Mouse (Mus musculus) adrenal gland, postnatal 10 days (tissue): ENCODE results near the gene Gm20683. TPM values are rescaled to one million over a fixed set of nuclear protein-coding genes. Genes with fewer than 3 reads are reported as not detected.
A peak's percentile ranks its signal among the peaks of the same experiment; 100 is the strongest.

ENCODE experiments used
- DNase-seq: peaks from one replicate; pipeline ENCODE4 v3.0.0; 2021; ENCODE audit warnings: mixed read lengths
- microRNA-seq: library from miRNA; unstranded; fragments of <30 nt; microRNA quantifications from one replicate; pipeline ENCODE4 v1.2.0, GENCODE M21; 2021
- total RNA-seq, 2 experiments: library from RNA; stranded (reverse); gene quantifications; 2 replicates each; pipeline ENCODE4 v1.2.3; 2021

Gm20683 gene
- total RNA-seq, 2 experiments from 2014 or later, result 7.0 to 12.3 TPM

DNA sequence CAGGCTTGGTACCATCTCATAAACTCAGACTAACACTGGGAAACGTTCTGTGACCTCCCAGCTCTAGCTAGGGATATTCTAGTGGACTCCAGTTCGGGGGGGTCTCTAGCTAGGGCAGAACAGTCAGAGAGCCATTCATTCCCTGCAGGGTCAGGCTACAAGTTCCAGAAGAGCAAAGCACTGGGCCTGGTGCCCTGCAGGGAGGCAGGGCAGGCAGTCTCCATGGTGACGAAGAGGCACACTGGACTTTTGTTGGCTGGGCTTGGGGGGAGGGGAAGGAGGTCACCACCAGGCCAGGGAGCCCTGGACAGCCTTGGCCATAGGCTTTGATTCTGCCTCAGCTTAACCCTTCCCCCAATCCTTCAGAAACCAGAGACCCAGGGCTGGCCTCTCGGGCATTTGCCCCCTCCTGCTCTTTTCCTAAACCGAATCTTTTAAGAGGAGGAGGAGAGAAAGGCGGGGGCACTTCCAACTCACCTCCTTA, 45.9 kb downstream of the Gm20683 start, which contains the start of gene AC134908.4:
TSS of gene AC134908.4 (minus strand) at position 51 of the 484 bp plus-strand sequence.
- DNase-seq, result no peak

DNA sequence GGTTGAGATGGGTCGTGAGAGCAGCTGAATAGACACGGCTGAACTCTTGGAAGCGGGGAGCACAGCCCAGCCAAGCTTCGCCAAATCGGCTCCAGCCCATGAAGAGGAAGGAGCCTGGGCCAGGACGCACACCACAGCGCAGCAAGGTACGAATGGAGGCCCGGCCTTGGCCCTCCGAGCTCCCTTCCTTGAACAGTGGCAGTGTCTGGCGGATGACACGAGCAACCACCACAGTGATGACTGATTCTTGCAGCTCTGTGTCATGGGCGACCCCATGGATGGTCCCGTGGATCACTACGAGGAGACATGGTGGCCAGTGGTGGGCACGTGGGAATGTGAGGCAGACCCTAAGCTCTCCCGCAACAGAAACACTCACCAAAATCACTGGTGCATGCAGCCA, 46.6 kb downstream of the Gm20683 start:
- no peak for DNase-seq

DNA sequence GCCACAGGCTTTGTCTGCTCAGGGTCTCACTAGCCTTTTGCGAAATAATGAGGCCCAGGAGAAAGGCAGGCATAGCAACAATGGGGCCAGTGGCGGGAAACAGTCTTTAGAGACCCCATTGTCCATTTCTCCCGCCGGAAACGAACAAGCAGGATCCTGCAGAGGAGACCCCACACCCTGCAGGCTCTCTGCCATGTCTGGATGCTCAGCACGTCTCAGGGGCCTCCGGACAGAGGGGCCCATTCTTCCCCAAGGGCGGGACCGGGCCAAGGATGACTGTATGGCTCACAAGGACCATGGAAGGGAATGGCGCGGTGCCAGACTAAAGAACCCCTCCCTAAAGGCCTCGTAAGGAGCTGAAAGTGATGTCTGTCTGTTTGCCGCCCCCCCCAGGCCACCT, 47.4 kb downstream of the Gm20683 start:
- DNase-seq, result no peak

DNA sequence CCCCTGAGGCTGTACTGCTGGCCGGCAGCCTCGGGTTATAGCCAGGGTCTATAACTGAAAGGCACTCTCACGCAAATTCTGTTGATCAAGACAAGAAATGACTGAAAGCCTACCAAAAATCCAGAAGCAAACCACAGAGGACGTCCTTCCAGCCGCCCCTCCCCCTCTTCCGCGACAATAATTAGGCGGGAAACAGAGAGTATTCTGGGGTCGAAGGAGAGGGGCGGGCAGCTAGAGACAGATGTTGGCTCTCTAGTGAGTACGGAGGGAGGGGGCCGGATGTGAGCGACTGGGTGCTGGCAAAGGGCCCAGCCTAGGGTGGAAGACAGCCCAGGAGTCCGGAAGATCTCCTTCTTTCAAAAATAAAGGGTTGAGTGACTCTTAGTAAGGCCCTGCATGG, 48.9 kb downstream of the Gm20683 start, which contains the start of gene Fam173a:
TSS of gene Fam173a (minus strand) at position 287 of the 400 bp plus-strand sequence.
- peak; percentile 88 for DNase-seq

DNA sequence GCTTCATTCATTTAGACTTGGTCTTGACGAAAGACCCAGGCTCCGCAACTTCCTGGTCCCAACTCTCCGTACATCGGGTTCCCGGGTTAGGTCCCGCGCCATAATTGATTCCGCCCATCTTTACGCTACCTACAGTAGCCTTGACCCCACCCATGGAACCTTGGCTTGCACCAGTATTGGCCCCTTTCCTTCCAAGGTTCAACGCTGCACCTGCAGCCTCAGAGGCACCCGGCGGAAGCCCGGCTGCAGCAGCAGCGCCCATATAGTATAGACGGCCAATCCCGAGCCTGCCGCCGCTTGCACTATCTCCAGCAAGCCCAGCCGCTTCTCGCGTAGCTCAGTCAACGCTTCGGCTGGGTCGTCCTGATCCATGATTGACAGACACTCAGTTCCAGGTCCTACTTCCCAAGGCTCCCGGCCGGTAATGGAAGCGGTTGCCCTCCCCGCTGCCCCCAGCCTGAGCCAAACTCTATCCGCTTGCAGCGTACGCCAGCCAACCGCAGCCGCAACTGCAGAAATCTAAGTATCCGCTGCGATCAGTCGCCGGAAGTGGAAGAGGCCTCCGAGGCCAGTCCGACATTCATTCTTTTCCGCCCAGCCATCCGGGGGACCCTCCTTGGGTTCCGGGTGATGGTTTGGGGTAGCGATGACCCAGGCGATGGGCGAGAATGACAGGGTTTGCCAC, 49.6 kb downstream of the Gm20683 start:
- DNase-seq, result peak; percentile 92

DNA sequence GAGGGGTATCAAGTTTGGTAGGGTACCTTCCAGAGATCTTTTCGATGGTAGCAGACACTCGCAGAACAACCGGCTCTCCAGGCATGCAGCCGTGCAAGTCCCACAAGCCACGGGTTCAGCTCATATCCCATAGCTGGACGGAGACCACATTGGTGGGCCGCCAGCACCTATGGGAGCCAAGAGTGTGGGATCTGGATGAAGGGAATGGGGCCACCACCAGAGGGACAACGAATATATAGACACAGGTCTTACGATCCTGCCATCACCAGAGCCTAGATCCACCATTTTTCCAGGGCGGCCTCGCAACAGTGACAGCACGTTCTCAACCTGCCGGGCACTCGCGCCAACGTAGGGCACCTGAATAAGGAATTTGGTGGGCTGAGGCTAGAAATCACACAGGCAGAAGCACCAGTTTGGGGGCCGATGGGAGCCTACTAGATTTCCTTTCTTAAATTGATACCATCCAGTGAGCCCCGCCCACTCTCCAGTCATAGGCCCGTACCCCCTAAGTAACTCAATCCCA, 50.2 kb downstream of the Gm20683 start:
- no peak for DNase-seq

DNA sequence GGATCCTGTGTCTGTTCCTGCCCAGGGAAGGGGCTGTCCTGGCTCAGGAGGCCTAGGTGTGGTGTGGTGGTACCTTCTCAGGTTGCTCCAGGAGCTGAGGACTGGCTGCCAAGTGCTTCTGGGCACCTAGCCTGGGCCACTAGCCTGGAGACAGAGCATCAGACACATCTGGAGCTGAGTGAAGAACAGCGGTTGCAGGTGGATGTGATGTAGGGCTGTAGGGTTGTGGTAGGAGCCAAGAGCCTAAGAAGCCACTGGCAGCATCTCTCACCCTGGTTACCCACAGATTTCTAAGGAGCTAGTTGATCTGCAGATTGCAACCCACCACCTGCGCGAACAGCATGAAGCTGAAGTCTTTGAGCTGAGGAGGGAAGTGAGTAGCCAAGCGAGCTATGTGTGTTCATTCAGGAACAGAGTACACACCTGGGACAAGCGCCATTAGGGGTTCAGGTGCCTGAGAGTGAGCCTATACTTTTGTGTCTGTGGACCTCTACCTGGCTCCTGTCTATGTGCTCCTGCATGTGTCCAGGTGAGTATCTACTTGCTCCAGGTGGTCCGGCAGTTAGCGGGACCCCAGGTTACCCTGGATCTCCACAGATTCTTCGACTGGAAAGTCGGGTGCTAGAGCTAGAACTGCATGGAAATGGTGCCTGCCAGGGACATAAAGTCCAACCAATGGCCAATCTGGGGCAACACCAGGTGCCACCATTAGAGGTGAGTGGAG, 54.6 kb downstream of the Gm20683 start:
- DNase-seq, result no peak

DNA sequence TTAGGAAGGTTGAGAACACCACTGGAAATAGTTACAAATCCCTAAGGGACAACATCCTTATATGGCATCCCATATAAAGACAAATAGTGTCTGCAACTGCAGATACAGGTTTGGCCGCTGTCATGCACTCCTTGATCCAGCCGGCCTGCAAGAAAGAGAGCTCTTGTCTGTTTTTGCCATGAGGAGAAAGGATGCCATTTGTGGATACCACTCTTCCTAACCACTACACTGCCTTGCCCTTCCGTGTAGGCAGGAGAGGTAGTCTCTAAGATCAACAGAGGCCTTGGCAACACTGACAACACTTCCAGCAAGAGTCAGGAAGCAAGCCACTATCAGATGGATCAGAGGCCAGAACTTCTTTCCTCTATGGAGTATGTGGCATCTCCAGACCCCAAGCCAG, 55.3 kb downstream of the Gm20683 start, which contains the start of gene Ccdc78:
TSS of gene Ccdc78 (plus strand) at position 301 of the 400 bp plus-strand sequence.
- no peak for DNase-seq

DNA sequence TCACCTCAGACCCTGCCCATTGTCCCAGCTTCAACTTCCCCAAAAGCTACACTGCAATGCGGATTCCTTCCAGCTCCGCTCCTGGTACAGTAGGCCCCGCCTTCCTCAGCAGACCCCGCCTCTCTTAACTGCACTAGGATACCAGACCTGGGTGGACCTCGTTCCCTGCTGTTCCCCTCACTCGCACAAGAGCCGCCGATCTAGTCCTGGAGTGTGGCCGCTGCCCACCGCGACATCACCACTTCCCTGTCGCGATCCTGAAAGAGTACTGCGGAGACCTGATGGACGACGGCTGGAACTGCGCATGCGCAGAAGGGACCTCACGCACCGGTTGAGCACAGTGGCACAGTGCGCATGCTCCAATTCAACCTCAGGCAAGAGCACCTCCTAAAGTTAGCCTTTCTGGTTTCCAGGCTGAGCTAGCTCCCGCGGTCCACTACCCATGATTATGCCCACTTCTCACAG, 56.2 kb downstream of the Gm20683 start, which contains the start of gene Haghl:
TSS of gene Haghl (minus strand) at position 393 of the 465 bp plus-strand sequence.
- DNase-seq, result peak; percentile 95

Small RNAs within 50 kb of the gene (microRNA-seq; reads per million reads assigned to microRNA genes)
- gene Mir3082, result 4.6 reads per million, percentile 3 among the genes with 10 or more reads in this experiment

Other genes with a start within 250 kb of the Gm20683 start
- gene Gng13, start 124.6 kb downstream of the Gm20683 start, total RNA-seq, result under 1 TPM in 1 of 2 experiments, not detected in 1; 0.70 TPM
- gene Chtf18, start 114.3 kb downstream of the Gm20683 start, total RNA-seq, result 10 to 100 TPM in 1 of 2 experiments, 1 to 10 TPM in 1; 7.9 to 11.2 TPM
- gene Rpusd1, start 114.1 kb downstream of the Gm20683 start, total RNA-seq, result 10 to 100 TPM in 1 of 2 experiments, 1 to 10 TPM in 1; 9.5 to 11.0 TPM
- not detected for gene Mslnl, start 105.7 kb downstream of the Gm20683 start, total RNA-seq
- 10 to 100 TPM; 13.6 to 19.0 TPM for gene Msln, start 87.4 kb downstream of the Gm20683 start, total RNA-seq
- gene Narfl, start 68.0 kb downstream of the Gm20683 start, total RNA-seq, result 10 to 100 TPM; 31.9 to 39.7 TPM
- gene Haghl, start 56.1 kb downstream of the Gm20683 start, total RNA-seq, result 10 to 100 TPM; 22.5 to 35.3 TPM
- gene Ccdc78, start 55.2 kb downstream of the Gm20683 start, total RNA-seq, result not detected
- 10 to 100 TPM; 63.1 to 76.4 TPM for gene Fam173a, start 48.9 kb downstream of the Gm20683 start, total RNA-seq
- under 1 TPM in 1 of 2 experiments, not detected in 1; 0.48 TPM for gene AC134908.4, start 46.1 kb downstream of the Gm20683 start, total RNA-seq
- gene Metrn, start 44.6 kb downstream of the Gm20683 start, total RNA-seq, result 10 to 100 TPM; 28.0 to 45.1 TPM
- 10 to 100 TPM; 11.6 to 14.5 TPM for gene Fbxl16, start 32.7 kb downstream of the Gm20683 start, total RNA-seq
- gene Wdr24, start 18.1 kb downstream of the Gm20683 start, total RNA-seq, result 10 to 100 TPM; 17.6 to 23.1 TPM
- 10 to 100 TPM; 54.9 to 62.3 TPM for gene Jmjd8, start 12.9 kb downstream of the Gm20683 start, total RNA-seq
- 100 to 1,000 TPM; 138 to 157 TPM for gene Stub1, start 8.4 kb downstream of the Gm20683 start, total RNA-seq
- 10 to 100 TPM; 11.9 to 14.6 TPM for gene Rhbdl1, start 4.5 kb downstream of the Gm20683 start, total RNA-seq
- 10 to 100 TPM; 71.6 to 98.5 TPM for gene Rhot2, start 3.1 kb upstream of the Gm20683 start, total RNA-seq
- gene Wdr90, start 19.7 kb upstream of the Gm20683 start, total RNA-seq, result 10 to 100 TPM; 17.5 to 24.1 TPM
- gene Mcrip2, start 27.0 kb upstream of the Gm20683 start, total RNA-seq, result 100 to 1,000 TPM; 319 to 366 TPM
- gene Mettl26, start 33.3 kb upstream of the Gm20683 start, total RNA-seq, result 10 to 100 TPM; 66.8 to 69.2 TPM
- 1 to 10 TPM in 1 of 2 experiments, under 1 TPM in 1; 0.78 to 2.7 TPM for gene Wfikkn1, start 39.1 kb upstream of the Gm20683 start, total RNA-seq
- 10 to 100 TPM; 16.9 to 25.6 TPM for gene Rab40c, start 78.0 kb upstream of the Gm20683 start, total RNA-seq
- gene Pigq, start 103.2 kb upstream of the Gm20683 start, total RNA-seq, result 100 to 1,000 TPM; 101 to 118 TPM
- 1 to 10 TPM in 1 of 2 experiments, under 1 TPM in 1; 0.30 to 1.4 TPM for gene Nhlrc4, start 103.2 kb upstream of the Gm20683 start, total RNA-seq
- gene A930017K11Rik, start 110.8 kb upstream of the Gm20683 start, total RNA-seq, result not detected
- 10 to 100 TPM; 15.8 to 16.2 TPM for gene Capn15, start 144.0 kb upstream of the Gm20683 start, total RNA-seq
- 10 to 100 TPM; 15.3 to 23.8 TPM for gene Rab11fip3, start 227.8 kb upstream of the Gm20683 start, total RNA-seq
- 10 to 100 TPM; 50.4 to 63.7 TPM for gene Decr2, start 248.6 kb upstream of the Gm20683 start, total RNA-seq